In the genomic region with DNA sequence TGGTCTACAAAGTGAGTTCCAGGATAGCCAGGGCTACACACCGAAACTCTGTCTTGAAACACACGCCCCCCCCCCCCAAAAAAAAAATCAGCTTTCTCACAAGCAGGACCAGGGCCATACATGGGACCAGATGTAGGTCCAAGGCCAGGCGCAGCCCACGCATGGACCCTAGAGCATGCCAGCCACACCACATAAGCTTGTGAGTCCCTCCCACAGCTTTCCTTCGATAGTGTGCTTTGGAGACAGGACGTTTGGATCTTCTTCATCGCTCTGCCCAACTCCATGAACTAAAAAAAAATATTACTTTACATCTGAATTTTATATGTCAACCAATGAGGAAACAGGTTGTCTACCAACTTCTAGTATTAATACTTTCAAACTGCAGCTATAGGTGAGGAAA, we compare ENCODE assay signal across 10 mouse cellular contexts. TPM values are rescaled to one million over a fixed set of nuclear protein-coding genes. Genes with fewer than 3 reads are reported as not detected.
DNase-seq lines count a peak whose midpoint lies in the region; ATAC-seq and TF ChIP-seq lines count a peak whose summit lies in the region.
"Had no signal": no experiment of that assay in that cellular context is flagged by ENCODE, and none has a peak within 500 bp of the region (broad histone marks: within the 10 kb centered on the region; RNA-seq: fewer than 3 reads in every experiment).

No protein-coding gene starts in this region.

- WGBS in lung, postnatal 0 days: 81% methylated on average over 7 of the region's 7 CpGs
- 77% methylated on average over 7 of the region's 7 CpGs for WGBS in limb, embryonic 15.5 days
- WGBS in stomach, embryonic 15.5 days: 75% methylated on average over 7 of the region's 7 CpGs

- DNase-seq in cerebellum, adult 9-10 months: peak; percentile 63
- DNase-seq in cerebellum, postnatal 14 days: no peak
- DNase-seq in lung, postnatal 0 days (ENCODE audit: low spot score): no peak
- DNase-seq in lung, adult 18-20 months: no peak
- no peak for DNase-seq in thymus, adult 18-20 months
- no peak for DNase-seq in right cerebral cortex, adult 18-20 months

- TF ChIP-seq CTCF in lung, postnatal 0 days (IDR thresholded peaks at IDR 0.05): no peak

- no peak for TF ChIP-seq EP300 in lung, postnatal 0 days (IDR thresholded peaks at IDR 0.05)

- H3K9ac ChIP-seq in lung, postnatal 0 days (replicated peaks; ENCODE audit: low read depth): no peak overlapping the region
- no peak overlapping the region for H3K9ac ChIP-seq in limb, embryonic 15.5 days
- no peak overlapping the region for H3K9ac ChIP-seq in stomach, embryonic 15.5 days

- H3K27me3 ChIP-seq in lung, postnatal 0 days (replicated peaks; ENCODE audit: insufficient read depth, low read length): no peaks in the 10 kb centered on the region
- no peaks in the 10 kb centered on the region for H3K27me3 ChIP-seq in limb, embryonic 15.5 days
- H3K27me3 ChIP-seq in stomach, embryonic 15.5 days (replicated peaks): no peaks in the 10 kb centered on the region

- H3K9me3 ChIP-seq in lung, postnatal 0 days (ENCODE audit: low read length): no peaks in the 10 kb centered on the region
- H3K9me3 ChIP-seq in limb, embryonic 15.5 days: no peaks in the 10 kb centered on the region
- no peaks in the 10 kb centered on the region for H3K9me3 ChIP-seq in stomach, embryonic 15.5 days

- no peak overlapping the region for H3K4me2 ChIP-seq in lung, postnatal 0 days (replicated peaks; ENCODE audit: low read depth, low read length)
- H3K4me2 ChIP-seq in limb, embryonic 15.5 days: no peak overlapping the region
- H3K4me2 ChIP-seq in stomach, embryonic 15.5 days: no peak overlapping the region

- no peak for ATAC-seq in lung, postnatal 0 days
- ATAC-seq in limb, embryonic 15.5 days (ENCODE audit: insufficient number of reproducible peaks, low FRiP score, low TSS enrichment, low read depth): no peak
- ATAC-seq in stomach, embryonic 15.5 days (ENCODE audit: insufficient read depth, low FRiP score, low read depth): no peak

- peak overlapping the region; percentile 99 for H3K27ac ChIP-seq in lung, postnatal 0 days (ENCODE audit: low read length)
- peak overlapping the region; percentile 97 for H3K27ac ChIP-seq in limb, embryonic 15.5 days
- H3K27ac ChIP-seq in stomach, embryonic 15.5 days: peak overlapping the region; percentile 98

- H3K4me1 ChIP-seq in lung, postnatal 0 days (ENCODE audit: insufficient read depth, low read depth, low read length): peaks cover 20% of the 10 kb centered on the region
- H3K4me1 ChIP-seq in limb, embryonic 15.5 days: peaks cover 44% of the 10 kb centered on the region
- peaks cover 45% of the 10 kb centered on the region for H3K4me1 ChIP-seq in stomach, embryonic 15.5 days

- no peak overlapping the region for H3K4me3 ChIP-seq in lung, postnatal 0 days (ENCODE audit: low read depth, low read length)
- no peak overlapping the region for H3K4me3 ChIP-seq in limb, embryonic 15.5 days
- H3K4me3 ChIP-seq in stomach, embryonic 15.5 days (replicated peaks): no peak overlapping the region

- H3K36me3 ChIP-seq in lung, postnatal 0 days (ENCODE audit: insufficient read depth, low read length): no peaks in the 10 kb centered on the region
- H3K36me3 ChIP-seq in limb, embryonic 15.5 days: no peaks in the 10 kb centered on the region
- no peaks in the 10 kb centered on the region for H3K36me3 ChIP-seq in stomach, embryonic 15.5 days

RNA-seq across cellular contexts. Expression of gene Tex44, which starts 7.2 kb away (rescaled TPM):
- not detected in 2 replicates for polyA plus RNA-seq in lung, postnatal 0 days (2015; fragmentation: Nextera tagmentation; extraction: Ambion mirVana)
- polyA plus RNA-seq in limb, embryonic 15.5 days (2015; fragmentation: Nextera tagmentation; extraction: Ambion mirVana): not detected in 2 replicates
- not detected in 2 replicates for polyA plus RNA-seq in stomach, embryonic 15.5 days (2015; fragmentation: Nextera tagmentation; extraction: Ambion mirVana)
- polyA plus RNA-seq: erythroblast, embryonic 14.5 days; liver, adult 2 months had no signal

RNA-seq across cellular contexts. Expression of gene Nmur1, which starts 7.3 kb away (rescaled TPM):
- 1.3 and 2.1 TPM in 2 replicates for polyA plus RNA-seq in lung, postnatal 0 days (2015; fragmentation: Nextera tagmentation; extraction: Ambion mirVana)
- not detected in 2 replicates for polyA plus RNA-seq in limb, embryonic 15.5 days (2015; fragmentation: Nextera tagmentation; extraction: Ambion mirVana)
- polyA plus RNA-seq in stomach, embryonic 15.5 days (2015; fragmentation: Nextera tagmentation; extraction: Ambion mirVana): not detected in 2 replicates
- polyA plus RNA-seq: erythroblast, embryonic 14.5 days; liver, adult 2 months had no signal
